Mouse (Mus musculus) limb, embryonic 14.5 days (tissue): ENCODE measurements around the gene Akap5. TPM values are rescaled to one million over a fixed set of nuclear protein-coding genes. Genes with fewer than 3 reads are reported as not detected.

ENCODE experiments used
- ATAC-seq: fragments of 200-750 bp; cut with Nextera tagmentation; 2 replicates; pipeline ENCODE4 v1.8.0; 2017; ENCODE audit warnings: low read depth, moderate number of reproducible peaks, moderate TSS enrichment; ENCODE audit not compliant: low FRiP score
- DNase-seq: peaks from one replicate; pipeline ENCODE4 v3.0.0-alpha.2; 2015; ENCODE audit warnings: low spot score
- H3K27ac ChIP-seq: fragments of 300-500 bp; sonication (generic); replicated peaks from 2 replicates; pipeline ENCODE4 v1.5.1; 2014; ENCODE audit warnings: low read depth, mild to moderate bottlenecking, low read length, moderate library complexity, mixed read lengths
- H3K27me3 ChIP-seq: fragments of 300-500 bp; sonication (generic); 2 replicates; pipeline ENCODE4 v1.6.1; 2014; ENCODE audit warnings: low read length, mixed read lengths; ENCODE audit not compliant: control insufficient read depth, insufficient read depth
- H3K36me3 ChIP-seq: fragments of 300-500 bp; sonication (generic); 2 replicates; pipeline ENCODE4 v1.6.1; 2014; ENCODE audit warnings: mild to moderate bottlenecking, low read length, moderate library complexity, mixed read lengths; ENCODE audit not compliant: control insufficient read depth, insufficient read depth
- H3K4me1 ChIP-seq: fragments of 300-500 bp; sonication (generic); 2 replicates; pipeline ENCODE4 v1.6.1; 2014; ENCODE audit warnings: antibody characterized with exemption, low read length, mixed read lengths; ENCODE audit not compliant: control insufficient read depth, insufficient read depth
- H3K4me2 ChIP-seq: fragments of 300-500 bp; sonication (generic); replicated peaks from 2 replicates; pipeline ENCODE4 v1.6.1; 2014; ENCODE audit warnings: low read depth, mild to moderate bottlenecking, low read length, moderate library complexity; ENCODE audit not compliant: severe bottlenecking
- H3K4me3 ChIP-seq: fragments of 300-500 bp; sonication (generic); replicated peaks from 2 replicates; pipeline ENCODE4 v1.5.1; 2014; ENCODE audit warnings: low read length
- H3K9ac ChIP-seq: fragments of 300-500 bp; sonication (generic); 2 replicates; pipeline ENCODE4 v1.6.1; 2014; ENCODE audit warnings: mild to moderate bottlenecking, low read depth, low read length, moderate library complexity; ENCODE audit not compliant: severe bottlenecking
- H3K9me3 ChIP-seq: fragments of 300-500 bp; sonication (generic); 2 replicates; pipeline ENCODE4 v1.6.1; 2016; ENCODE audit warnings: low read length; ENCODE audit not compliant: control insufficient read depth
- POLR2A ChIP-seq: fragments of 200-500 bp; IDR thresholded peaks from 2 replicates; pipeline ENCODE4 v1.8.0; 2012; ENCODE audit warnings: inconsistent platforms, mild to moderate bottlenecking, moderate library complexity, borderline replicate concordance; ENCODE audit not compliant: insufficient read depth, insufficient read length; ENCODE audit errors: extremely low read depth
- WGBS: fragments of 180-500 bp; shearing (Covaris S2); extraction: QIAGEN DNeasy Blood & Tissue Kit; methylation state at CpG from one replicate; pipeline ENCODE4 v1.1.7; 2014; 5-methylcytosine and 5-hydroxymethylcytosine counted together
- polyA plus RNA-seq, 2 experiments: library from polyadenylated mRNA; depleted of rRNA in 1 of 2; stranded (reverse) in 1 of 2; unstranded in 1 of 2; fragments of >200 nt; fragmentation: Nextera tagmentation in 1 of 2; extraction: Ambion mirVana in 1 of 2; gene quantifications; 2 replicates each; pipeline versions ENCODE4 v1.2.1 to v1.2.3; 2012 to 2014

Gene Akap5
- polyA plus RNA-seq, 2 experiments: 1.0 to 1.6 TPM

DNA sequence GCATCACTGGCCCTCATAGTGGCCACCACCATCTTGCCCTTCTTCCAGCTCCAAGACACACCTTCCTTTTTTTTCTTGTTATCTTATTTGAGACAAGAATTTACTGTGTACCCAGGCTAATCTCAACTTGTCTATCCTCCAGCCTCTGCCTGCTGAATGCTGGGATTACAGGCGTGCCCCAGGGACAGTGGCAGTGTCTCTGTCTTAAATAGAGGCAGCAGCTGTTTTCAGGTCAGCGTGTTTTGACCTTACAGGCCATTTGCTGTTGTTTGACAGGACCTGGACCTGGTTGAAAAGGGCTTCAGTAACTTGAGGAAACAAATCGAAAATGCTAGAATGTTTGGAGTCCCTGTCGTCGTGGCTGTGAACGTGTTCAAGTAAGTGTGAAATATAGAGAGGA, 14.1 kb upstream of the Akap5 start:
- Histone ChIP-seq H3K27ac (no peak overlapping the region), H3K36me3 (peaks cover 41% of the 10 kb centered on the region), H3K27me3 (no peaks in the 10 kb centered on the region), H3K4me1 (peaks cover 9% of the 10 kb centered on the region), H3K4me2 (no peak overlapping the region), H3K9me3 (no peaks in the 10 kb centered on the region), H3K9ac (no peak overlapping the region), H3K4me3 (no peak overlapping the region)
- TF ChIP-seq POLR2A: no peak
- no peak for DNase-seq
- ATAC-seq: no peak
- WGBS: 80% methylated on average over 6 of the region's 6 CpGs

DNA sequence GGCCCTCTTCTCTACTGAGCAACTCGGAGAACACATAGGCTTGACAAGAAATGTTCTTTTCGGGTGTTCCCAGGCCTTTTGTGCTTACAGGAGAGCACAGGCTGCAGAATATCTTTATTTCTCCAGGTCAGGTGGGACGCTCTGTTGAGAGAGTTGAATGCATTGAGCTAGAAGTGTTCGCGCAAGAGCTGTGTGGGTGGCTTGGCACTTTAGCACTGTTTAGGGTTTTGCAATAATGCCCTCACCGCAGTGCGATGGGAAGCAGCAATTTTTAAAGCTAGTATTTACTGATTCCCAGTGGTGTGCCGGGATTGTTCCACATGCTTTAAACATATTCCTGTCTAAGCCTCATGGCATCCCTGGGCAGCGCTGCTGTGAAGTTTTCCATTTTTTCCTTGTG, 13.5 kb upstream of the Akap5 start:
- no peak for TF ChIP-seq POLR2A
- H3K4me1 ChIP-seq: peaks cover 9% of the 10 kb centered on the region
- ATAC-seq: no peak
- H3K4me3 ChIP-seq: no peak overlapping the region
- H3K9me3 ChIP-seq: no peaks in the 10 kb centered on the region
- no peak overlapping the region for H3K9ac ChIP-seq
- no peak overlapping the region for H3K4me2 ChIP-seq
- 89% methylated on average over 9 of the region's 9 CpGs for WGBS
- H3K36me3 ChIP-seq: peaks cover 39% of the 10 kb centered on the region
- no peak for DNase-seq
- H3K27me3 ChIP-seq: no peaks in the 10 kb centered on the region
- H3K27ac ChIP-seq: no peak overlapping the region

DNA sequence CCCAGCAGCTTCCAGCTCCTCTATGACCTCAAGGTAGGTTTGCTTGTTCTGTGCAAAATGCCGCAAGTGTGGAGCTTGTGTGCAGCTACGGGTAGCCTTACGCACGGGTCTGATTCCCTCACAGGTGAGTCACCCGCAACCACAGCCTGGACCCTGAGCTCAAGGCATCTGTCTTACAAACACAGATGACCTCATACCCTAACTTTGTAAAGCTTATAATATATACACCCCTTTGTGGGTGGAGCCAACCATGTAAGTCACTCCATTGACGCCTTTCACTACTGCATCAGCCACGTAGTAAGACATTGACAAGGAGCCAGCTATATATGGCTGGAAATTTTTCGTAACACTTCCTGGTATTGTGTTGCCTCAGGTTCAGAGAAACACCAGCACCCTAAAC, 12.7 kb upstream of the Akap5 start:
- 86% methylated on average over 8 of the region's 8 CpGs for WGBS
- no peak for TF ChIP-seq POLR2A
- ATAC-seq (peak; percentile 32; the same call in 1 of the 2 replicates), DNase-seq (no peak)
- H3K27me3 ChIP-seq: no peaks in the 10 kb centered on the region
- no peaks in the 10 kb centered on the region for H3K9me3 ChIP-seq
- H3K9ac ChIP-seq: no peak overlapping the region
- H3K4me1 ChIP-seq: peaks cover 9% of the 10 kb centered on the region
- H3K4me2 ChIP-seq: no peak overlapping the region
- H3K36me3 ChIP-seq: peaks cover 38% of the 10 kb centered on the region
- no peak overlapping the region for H3K4me3 ChIP-seq
- H3K27ac ChIP-seq: no peak overlapping the region

DNA sequence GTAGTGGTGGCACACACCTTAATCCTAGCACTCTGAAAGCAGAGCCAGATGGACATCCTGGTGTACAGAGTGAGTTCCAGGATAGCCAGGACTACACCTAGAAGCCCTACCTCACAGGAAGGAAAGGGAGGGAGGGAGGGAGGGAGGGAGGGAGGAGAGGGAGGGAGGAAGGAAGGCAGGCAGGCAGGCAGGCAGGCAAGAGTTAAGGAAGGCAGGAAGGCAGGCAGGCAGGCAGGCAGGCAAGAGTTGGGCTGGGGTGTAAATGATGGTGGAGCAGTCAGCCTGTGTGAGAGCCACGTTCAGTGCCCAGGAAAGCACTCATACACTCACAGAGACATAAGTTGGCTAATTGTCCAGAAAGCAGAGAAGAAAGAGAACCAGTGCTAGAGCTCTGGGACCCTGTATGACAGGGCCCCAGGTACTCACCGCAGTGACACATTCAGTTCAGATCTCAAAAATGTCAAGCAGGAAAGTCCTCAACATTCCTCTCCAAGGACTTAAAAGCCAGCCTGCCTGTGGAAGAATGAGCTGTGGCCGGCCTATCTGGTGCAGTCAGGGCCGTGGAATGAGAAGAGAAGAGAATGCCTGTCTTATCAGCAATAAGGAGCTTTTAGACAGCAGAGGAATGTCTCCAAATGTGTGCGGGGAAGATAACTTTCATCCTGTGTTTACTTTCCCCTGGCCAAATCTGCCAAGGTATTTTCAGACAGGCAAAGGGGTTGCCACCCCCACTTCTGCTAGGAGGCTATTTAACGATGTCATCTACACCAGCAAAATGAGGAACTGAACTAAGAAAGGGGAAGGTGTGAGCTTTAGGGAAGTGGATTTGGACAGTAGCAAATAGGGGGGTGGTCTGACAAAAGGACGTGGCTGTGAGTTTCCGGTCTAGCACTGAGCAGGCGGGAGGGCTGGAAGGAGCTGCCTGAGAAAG, 6.1 kb upstream of the Akap5 start:
- ATAC-seq: no peak
- H3K27ac ChIP-seq: no peak overlapping the region

DNA sequence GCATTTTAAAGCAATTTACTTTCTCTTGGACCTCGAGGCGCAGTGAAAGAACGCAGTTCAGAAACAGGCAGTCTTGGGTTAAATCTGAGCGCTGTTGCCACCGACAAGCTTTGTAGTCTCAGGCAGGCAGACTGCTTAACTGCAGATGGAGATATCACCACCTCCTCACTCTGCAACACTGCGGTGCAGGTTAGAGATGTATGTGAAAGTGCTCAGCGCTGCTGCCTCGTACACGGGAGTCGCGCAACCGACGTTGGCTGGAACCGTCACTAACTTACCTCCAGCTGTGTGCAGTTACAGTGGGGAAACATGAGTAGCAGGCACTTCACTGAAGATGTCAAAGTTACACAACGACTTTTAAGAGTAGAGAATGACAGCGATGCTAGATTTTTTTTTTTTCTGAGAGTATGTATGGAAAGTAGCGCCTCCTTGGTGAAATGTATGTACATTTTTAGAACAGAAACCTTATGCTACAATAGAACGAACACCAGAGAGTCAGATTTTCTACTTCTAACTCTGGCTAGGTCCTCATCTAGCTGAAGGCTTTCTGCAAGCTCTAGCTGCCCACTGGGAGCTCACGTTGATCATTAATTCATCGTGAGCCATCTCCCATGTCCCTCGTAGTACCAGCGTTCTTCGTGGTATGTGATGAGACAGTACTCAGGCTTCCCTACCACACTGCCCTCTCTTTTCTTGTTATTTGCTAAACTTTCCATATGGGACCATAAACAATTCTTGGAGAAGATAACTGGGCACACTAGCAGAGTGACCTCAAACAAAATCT, 1.9 kb downstream of the Akap5 start:
- ATAC-seq (no peak), DNase-seq (no peak)
- no peak overlapping the region for H3K4me2 ChIP-seq
- TF ChIP-seq POLR2A: no peak
- H3K9me3 ChIP-seq: no peaks in the 10 kb centered on the region
- H3K27ac ChIP-seq: no peak overlapping the region
- no peak overlapping the region for H3K9ac ChIP-seq
- peaks cover under 1% of the 10 kb centered on the region; the same call in 1 of the 2 replicates for H3K36me3 ChIP-seq
- 0 out of 2 replicates have a peak, but pooled peaks cover 2% of the 10 kb centered on the region for H3K4me1 ChIP-seq
- no peaks in the 10 kb centered on the region for H3K27me3 ChIP-seq
- 86% methylated on average over 23 of the region's 23 CpGs for WGBS
- H3K4me3 ChIP-seq: no peak overlapping the region

More for the DNA sequence above, 6.1 kb upstream of the Akap5 start:
- no peak for TF ChIP-seq POLR2A
- Histone ChIP-seq H3K4me1 (no peaks in the 10 kb centered on the region), H3K9ac (no peak overlapping the region), H3K9me3 (no peaks in the 10 kb centered on the region), H3K4me3 (no peak overlapping the region), H3K36me3 (peaks cover 31% of the 10 kb centered on the region), H3K27me3 (no peaks in the 10 kb centered on the region), H3K4me2 (no peak overlapping the region)
- WGBS: 63% methylated on average over 9 of the region's 9 CpGs
- DNase-seq: no peak
